In the genomic region with DNA sequence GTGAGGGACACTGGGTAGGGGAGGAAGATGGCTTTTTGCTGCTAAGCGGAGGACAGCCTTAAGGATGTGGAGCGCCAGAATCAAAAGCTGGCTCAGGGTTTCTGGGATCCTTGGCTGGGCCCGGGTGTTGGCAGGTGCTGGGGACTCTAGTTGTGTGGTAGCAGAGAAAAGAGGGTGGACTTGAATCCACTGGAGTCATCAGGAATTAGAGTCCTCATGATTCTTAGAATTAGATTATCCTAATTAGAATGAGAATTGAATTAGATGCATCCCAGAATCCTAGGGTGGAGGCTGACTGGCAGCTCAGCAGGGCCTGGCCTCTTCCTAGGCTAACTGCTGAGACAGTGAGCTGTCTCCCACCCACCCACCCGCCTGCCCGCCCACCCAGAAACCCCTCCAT, we compare ENCODE assay signal across 28 mouse cellular contexts. TPM values are rescaled to one million over a fixed set of nuclear protein-coding genes. Genes with fewer than 3 reads are reported as not detected.
A peak's percentile ranks its signal among the peaks of the same experiment; 100 is the strongest.
DNase-seq lines count a peak whose midpoint lies in the region; ATAC-seq and TF ChIP-seq lines count a peak whose summit lies in the region.
"Had no signal": no experiment of that assay in that cellular context is flagged by ENCODE, and none has a peak within 500 bp of the region (broad histone marks: within the 10 kb centered on the region; RNA-seq: fewer than 3 reads in every experiment).

No protein-coding gene starts in this region.

- H3K27me3 ChIP-seq in midbrain, embryonic 10.5 days (ENCODE audit: low read depth, poor library complexity, severe bottlenecking): no peaks in the 10 kb centered on the region
- H3K27me3 ChIP-seq in midbrain, embryonic 16.5 days (ENCODE audit: control insufficient read depth, insufficient read depth, low read depth, low read length): no peaks in the 10 kb centered on the region
- peaks cover 25% of the 10 kb centered on the region for H3K27me3 ChIP-seq in E14TG2a.4 (ENCODE audit: insufficient read depth, low read length)
- H3K27me3 ChIP-seq: embryonic facial prominence, embryonic 13.5 days; hindbrain, embryonic 15.5 days; intestine, embryonic 15.5 days; midbrain, embryonic 13.5 days had no signal

- no peak overlapping the region for H3K4me3 ChIP-seq in midbrain, embryonic 10.5 days
- no peak overlapping the region for H3K4me3 ChIP-seq in midbrain, embryonic 16.5 days (ENCODE audit: low read depth, low read length)
- H3K4me3 ChIP-seq in E14TG2a.4 (replicated peaks; ENCODE audit: low read length): peak overlapping the region; percentile 14
- H3K4me3 ChIP-seq: embryonic facial prominence, embryonic 13.5 days; erythroblast, embryonic 14.5 days; forebrain, embryonic 12.5 days; heart, adult 2 months; heart, embryonic 13.5 days; hindbrain, embryonic 15.5 days; intestine, embryonic 15.5 days; layer of hippocampus, adult 2 months; liver, embryonic 12.5 days; midbrain, embryonic 13.5 days had no signal

- no peak for TF ChIP-seq CTCF in E14TG2a.4 (conservative IDR thresholded peaks at IDR 0.05; ENCODE audit: low read length)

- no peaks in the 10 kb centered on the region for H3K9me3 ChIP-seq in midbrain, embryonic 10.5 days (replicated peaks)
- no peaks in the 10 kb centered on the region for H3K9me3 ChIP-seq in midbrain, embryonic 16.5 days (replicated peaks; ENCODE audit: control insufficient read depth, low read length, poor library complexity, severe bottlenecking)
- H3K9me3 ChIP-seq in E14TG2a.4 (ENCODE audit: low read length): no peaks in the 10 kb centered on the region
- H3K9me3 ChIP-seq: embryonic facial prominence, embryonic 13.5 days; forebrain, embryonic 12.5 days; heart, embryonic 13.5 days; hindbrain, embryonic 15.5 days; intestine, embryonic 15.5 days; liver, embryonic 12.5 days; midbrain, embryonic 13.5 days had no signal

- 0 out of 2 replicates have a peak overlapping the region, but pooled peaks have one; percentile 55 for H3K27ac ChIP-seq in midbrain, embryonic 10.5 days (replicated peaks)
- no peak overlapping the region for H3K27ac ChIP-seq in midbrain, embryonic 16.5 days (ENCODE audit: low read length)
- H3K27ac ChIP-seq: embryonic facial prominence, embryonic 13.5 days; forebrain, embryonic 12.5 days; heart, adult 2 months; hindbrain, embryonic 15.5 days; layer of hippocampus, adult 2 months; liver, embryonic 12.5 days; midbrain, embryonic 13.5 days had no signal

- no peak for ATAC-seq in midbrain, embryonic 16.5 days
- ATAC-seq: forebrain, postnatal 0 days; liver, embryonic 12.5 days; liver, postnatal 0 days; midbrain, embryonic 13.5 days had no signal

- H3K36me3 ChIP-seq in midbrain, embryonic 10.5 days: no peaks in the 10 kb centered on the region
- no peaks in the 10 kb centered on the region for H3K36me3 ChIP-seq in midbrain, embryonic 16.5 days (ENCODE audit: control insufficient read depth, insufficient read depth, low read length)
- H3K36me3 ChIP-seq in E14TG2a.4 (ENCODE audit: insufficient read depth, low read length): no peaks in the 10 kb centered on the region
- H3K36me3 ChIP-seq: embryonic facial prominence, embryonic 13.5 days; forebrain, embryonic 12.5 days; heart, embryonic 13.5 days; hindbrain, embryonic 15.5 days; intestine, embryonic 15.5 days; liver, embryonic 12.5 days; midbrain, embryonic 13.5 days had no signal

- H3K9ac ChIP-seq in midbrain, embryonic 16.5 days (ENCODE audit: low read depth, low read length): no peak overlapping the region
- H3K9ac ChIP-seq: embryonic facial prominence, embryonic 13.5 days; forebrain, embryonic 12.5 days; forebrain, postnatal 0 days; hindbrain, embryonic 15.5 days; intestine, embryonic 15.5 days; liver, embryonic 12.5 days; liver, postnatal 0 days; midbrain, embryonic 13.5 days had no signal

- H3K4me2 ChIP-seq in midbrain, embryonic 16.5 days (ENCODE audit: low read length): no peak overlapping the region
- H3K4me2 ChIP-seq: embryonic facial prominence, embryonic 13.5 days; forebrain, embryonic 12.5 days; heart, embryonic 13.5 days; hindbrain, embryonic 15.5 days; intestine, embryonic 15.5 days; liver, embryonic 12.5 days; midbrain, embryonic 13.5 days had no signal

- peak; percentile 40 to 49 for DNase-seq in cerebellum, postnatal 10 days
- DNase-seq in cerebellum, adult 11 months: no peak
- DNase-seq in midbrain, embryonic 10.5 days (ENCODE audit: low spot score): no peak
- peak; percentile 69 for DNase-seq in ZHBTc4 (ENCODE audit: low read depth, low spot score)
- DNase-seq in cerebellum, adult 11-12 months: no peak
- DNase-seq in right cerebral cortex, postnatal 10 days (ENCODE audit: low spot score in 2 of 2): no peak
- DNase-seq: adrenal gland, adult 8-10 months; cerebellum, adult 9-10 months; forebrain, postnatal 0 days; heart, adult 2 months; heart, postnatal 10 days; kidney, adult 2 months; kidney, postnatal 36 days; liver, postnatal 0 days; lung, postnatal 36 days; right cerebral cortex, postnatal 14 days; thymus, postnatal 14 days had no signal

- 51% methylated on average over 5 of the region's 5 CpGs for WGBS in midbrain, embryonic 10.5 days
- WGBS in midbrain, embryonic 16.5 days: 55% methylated on average over 5 of the region's 5 CpGs

- peaks cover 29% of the 10 kb centered on the region for H3K4me1 ChIP-seq in midbrain, embryonic 10.5 days
- peaks cover 5% of the 10 kb centered on the region; the same call in 1 of the 2 replicates for H3K4me1 ChIP-seq in midbrain, embryonic 16.5 days (ENCODE audit: control insufficient read depth, insufficient read depth, low read length)
- peaks cover 85% of the 10 kb centered on the region for H3K4me1 ChIP-seq in E14TG2a.4 (replicated peaks; ENCODE audit: low read depth, low read length)
- H3K4me1 ChIP-seq: liver, embryonic 12.5 days had no signal

RNA-seq across cellular contexts. Expression of a gene that starts 17.6 kb away (rescaled TPM):
- polyA plus RNA-seq in midbrain, embryonic 10.5 days (2016; fragmentation: Nextera tagmentation; extraction: Ambion mirVana): 0.53 and 0.62 TPM in 2 replicates
- polyA plus RNA-seq in midbrain, embryonic 16.5 days (2015; fragmentation: Nextera tagmentation; extraction: Ambion mirVana): 3.8 TPM in 2 replicates
- polyA plus RNA-seq: liver, postnatal 0 days had no signal

Comparison
In these comparisons a context has a peak if more than half of its experiments do, and no peak if none do; other contexts are left out.
1. DNase-seq: peak in cerebellum, postnatal 10 days (2 of 2) and ZHBTc4 (single experiment); none in cerebellum, adult 11 months (single experiment), midbrain, embryonic 10.5 days (single experiment), cerebellum, adult 11-12 months (single experiment) and right cerebral cortex, postnatal 10 days (0 of 2).